Mouse (Mus musculus) frontal cortex, postnatal 36 days (tissue): Measurements from ENCODE around the gene Gda.

ENCODE experiments used
- DNase-seq, 2 experiments: peaks; one replicate each; pipeline ENCODE4 v3.0.0; 2022; ENCODE audit warnings: low spot score in 2 of 2

The Gda gene

GRCm38 (mm10) chr19:21473345-21473744 lies at the start of gene Gda:
Gene Gda (minus strand): TSS chr19:21473445.
- no peak for DNase-seq

- no peak for DNase-seq
Observed at GRCm38 (mm10) chr19:21520280-21520679, 47.0 kb upstream of the Gda start.

- peak in 1 of 2 experiments; percentile 34 for DNase-seq
Observed at GRCm38 (mm10) chr19:21510116-21510515, 36.9 kb upstream of the Gda start.

- DNase-seq, result no peak
Observed at GRCm38 (mm10) chr19:21507561-21508232, 34.5 kb upstream of the Gda start.

GRCm38 (mm10) chr19:21507133-21507532 lies 33.9 kb upstream of the Gda start:
- no peak for DNase-seq

- no peak for DNase-seq
Observed at GRCm38 (mm10) chr19:21504716-21505115, 31.5 kb upstream of the Gda start.

GRCm38 (mm10) chr19:21499394-21499983 lies 26.2 kb upstream of the Gda start:
- DNase-seq, result no peak

- DNase-seq, result no peak
Observed at GRCm38 (mm10) chr19:21495817-21496216, 22.6 kb upstream of the Gda start.

- DNase-seq, result no peak
Observed at GRCm38 (mm10) chr19:21493807-21494521, 20.7 kb upstream of the Gda start.

GRCm38 (mm10) chr19:21491391-21491790 lies 18.1 kb upstream of the Gda start:
- no peak for DNase-seq

GRCm38 (mm10) chr19:21487124-21487944 lies 14.1 kb upstream of the Gda start:
- DNase-seq, result no peak

- no peak for DNase-seq
Observed at GRCm38 (mm10) chr19:21482096-21482495, 8.9 kb upstream of the Gda start.

- no peak for DNase-seq
Observed at GRCm38 (mm10) chr19:21481031-21481430, 7.8 kb upstream of the Gda start.

GRCm38 (mm10) chr19:21480053-21480419 lies 6.8 kb upstream of the Gda start:
- DNase-seq, result no peak

GRCm38 (mm10) chr19:21479183-21480052 lies 6.2 kb upstream of the Gda start:
- DNase-seq, result peak; percentile 33 to 39

- no peak for DNase-seq
Observed at GRCm38 (mm10) chr19:21478538-21478937, 5.3 kb upstream of the Gda start.

GRCm38 (mm10) chr19:21477780-21478179 lies 4.5 kb upstream of the Gda start:
- DNase-seq, result peak in 1 of 2 experiments; percentile 62

- no peak for DNase-seq
Observed at GRCm38 (mm10) chr19:21476782-21477181, 3.5 kb upstream of the Gda start.

- DNase-seq, result peak; percentile 87 to 90
Observed at GRCm38 (mm10) chr19:21472121-21472780, 994 bp downstream of the Gda start.

- no peak for DNase-seq
Observed at GRCm38 (mm10) chr19:21461221-21461960, 11.9 kb downstream of the Gda start.
